Mouse (Mus musculus) heart, adult 18-20 months (tissue): ENCODE measurements at regions not wholly inside any gene's neighbourhood (a gene's known extent, or its start where the extent isn't known, plus 50 kb on each side); places are given as distances from the start of the nearest gene placed in this dataset.

Experiments
- DNase-seq, 2 experiments: peaks; one replicate each; pipeline ENCODE4 v3.0.0; 2021 to 2022; ENCODE audit warnings: mixed read lengths in 1 of 2

- peak; percentile 68 to 86 for DNase-seq
These were observed 252.2 kb downstream of the Uaca start for GRCm38 (mm10) chr9:61046517-61046916.

DNA sequence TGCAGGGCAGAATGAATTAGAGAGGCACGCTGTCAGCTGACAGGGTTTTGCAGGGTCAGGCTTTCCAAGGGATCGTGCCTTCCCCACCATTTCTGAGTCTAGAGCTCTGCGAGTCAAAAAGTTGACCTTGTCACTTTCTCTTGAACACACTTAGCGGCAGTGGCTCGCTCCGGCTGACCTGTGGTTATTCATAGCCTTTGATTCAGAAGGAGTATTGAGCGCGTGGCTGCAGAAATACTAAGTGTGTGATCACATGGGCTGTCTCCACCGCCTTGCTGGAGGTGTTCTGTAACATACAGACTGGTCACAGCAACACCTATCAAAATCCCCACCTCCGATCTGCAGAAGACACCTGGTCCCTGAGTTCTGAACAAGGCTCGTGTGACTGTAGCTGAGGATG lies 252.9 kb downstream of the Uaca start:
- peak; percentile 48 to 56 for DNase-seq

DNA sequence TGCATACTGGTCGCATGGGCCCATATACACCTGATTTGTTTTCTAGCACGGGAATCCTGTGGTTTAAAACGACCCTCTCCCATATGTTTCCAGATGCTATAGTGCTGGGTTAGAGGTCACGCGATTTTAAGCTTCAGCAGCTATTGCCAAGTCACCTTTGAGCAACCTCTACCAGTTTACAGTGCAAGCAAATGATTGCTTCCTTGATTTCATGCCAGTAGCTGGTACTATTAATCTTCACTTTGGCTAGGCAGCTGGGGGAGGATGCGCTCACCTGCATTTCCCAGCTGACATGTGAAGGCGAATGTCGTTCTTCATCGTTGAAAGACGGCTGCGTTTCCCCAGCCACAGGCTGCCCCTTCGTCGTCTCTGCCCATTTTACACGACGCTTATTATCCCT lies 254.2 kb downstream of the Uaca start:
- no peak for DNase-seq

DNA sequence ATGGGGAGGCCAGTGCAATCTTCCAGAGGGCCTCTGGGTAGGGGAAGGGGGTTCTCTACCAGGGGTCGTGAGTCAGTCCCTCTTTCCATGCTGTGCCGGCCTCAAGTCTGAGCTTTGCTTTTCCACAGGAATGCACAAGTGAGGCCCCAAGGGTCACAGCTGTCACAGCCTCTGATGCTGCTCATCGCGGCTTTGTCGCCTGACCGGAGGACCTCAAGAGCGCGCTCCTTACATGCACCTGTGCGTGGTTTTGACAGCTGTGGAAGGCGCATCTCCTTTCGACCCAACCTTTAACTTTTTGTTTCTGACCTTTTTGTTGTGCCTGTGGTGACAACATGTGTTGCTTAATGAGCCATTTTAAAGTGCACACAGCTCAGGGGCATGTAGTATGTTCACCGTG lies 258.3 kb downstream of the Uaca start:
- DNase-seq = no peak

DNA sequence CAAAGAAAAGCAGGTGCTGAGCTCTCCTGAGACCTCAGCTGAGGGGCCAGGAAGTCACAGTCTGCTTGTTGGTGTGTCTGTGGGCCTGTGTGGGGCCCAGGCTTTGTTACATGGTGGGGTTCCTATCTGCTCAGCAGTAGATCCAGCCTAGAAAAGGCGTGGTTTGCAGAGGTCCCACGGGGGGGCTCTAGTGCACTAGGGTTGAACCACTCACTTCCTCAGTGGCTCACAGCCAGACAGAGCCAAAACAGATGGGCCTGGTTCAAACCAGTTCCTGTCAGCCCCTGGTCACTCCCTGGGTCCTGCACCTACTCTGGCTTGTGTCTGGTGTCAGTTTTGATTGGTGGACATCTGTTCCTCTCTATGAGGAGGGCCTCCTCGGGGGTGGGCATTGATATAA lies 260.1 kb downstream of the Uaca start:
- DNase-seq = peak; percentile 64 to 86

GRCm38 (mm10) chr9:61055392-61055791 lies 261.1 kb downstream of the Uaca start:
- DNase-seq = no peak

GRCm38 (mm10) chr9:61055928-61056730 lies 261.8 kb downstream of the Uaca start:
- DNase-seq = peak; percentile 27 to 44

DNA sequence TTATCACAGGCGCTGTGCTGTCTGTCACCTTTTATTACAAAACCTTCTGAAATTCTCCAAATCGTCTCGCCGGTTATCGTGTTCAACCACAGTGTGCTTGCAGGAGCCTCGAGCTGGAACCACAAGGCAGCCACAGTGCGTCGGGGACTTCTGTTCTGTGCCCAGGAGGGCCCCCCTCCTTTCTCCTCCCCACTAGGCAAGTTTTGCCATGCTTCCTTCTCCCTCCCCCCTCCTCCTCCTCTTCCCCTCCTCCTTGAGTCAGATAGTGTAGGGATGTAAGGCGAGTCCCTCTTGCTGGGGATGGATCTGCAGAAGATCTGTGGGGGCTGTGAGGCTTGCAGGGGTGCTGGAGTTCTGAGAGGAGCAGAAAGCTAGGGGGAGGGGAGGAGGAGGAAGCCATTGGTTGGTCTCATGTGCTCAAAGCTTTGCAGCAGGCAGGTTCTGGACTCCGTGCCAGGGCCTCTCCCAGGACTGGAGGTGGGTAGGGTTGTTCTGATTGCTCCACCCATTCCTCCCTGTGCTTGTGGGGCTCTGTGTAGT lies 262.5 kb downstream of the Uaca start:
- DNase-seq = no peak

GRCm38 (mm10) chr9:61059225-61059624 lies 264.9 kb downstream of the Uaca start:
- DNase-seq = no peak

DNA sequence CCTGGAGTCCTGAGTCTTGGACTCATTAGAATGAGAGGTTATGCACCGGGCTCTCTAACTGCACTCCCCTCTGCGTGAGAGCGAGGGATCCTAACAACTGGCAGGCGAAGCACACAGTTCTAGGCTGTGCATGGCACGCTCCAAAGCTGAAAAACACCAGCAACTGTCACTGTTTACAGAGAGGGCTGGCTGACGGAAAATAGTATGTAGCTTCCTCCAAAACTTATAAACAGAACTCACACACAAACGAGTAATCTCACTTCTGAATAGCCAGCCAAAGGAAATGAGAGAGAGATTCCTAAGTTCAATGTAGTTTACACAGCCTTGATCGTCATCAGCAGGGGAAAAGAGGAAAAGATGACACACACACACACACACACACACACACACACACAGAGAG lies 266.6 kb downstream of the Uaca start:
- DNase-seq = no peak

- no peak for DNase-seq
These were observed 270.5 kb downstream of the Uaca start for GRCm38 (mm10) chr9:61064714-61065305.

- peak in 1 of 2 experiments; percentile 25 for DNase-seq
These were observed 275.4 kb downstream of the Uaca start for GRCm38 (mm10) chr9:61069553-61070314.

DNA sequence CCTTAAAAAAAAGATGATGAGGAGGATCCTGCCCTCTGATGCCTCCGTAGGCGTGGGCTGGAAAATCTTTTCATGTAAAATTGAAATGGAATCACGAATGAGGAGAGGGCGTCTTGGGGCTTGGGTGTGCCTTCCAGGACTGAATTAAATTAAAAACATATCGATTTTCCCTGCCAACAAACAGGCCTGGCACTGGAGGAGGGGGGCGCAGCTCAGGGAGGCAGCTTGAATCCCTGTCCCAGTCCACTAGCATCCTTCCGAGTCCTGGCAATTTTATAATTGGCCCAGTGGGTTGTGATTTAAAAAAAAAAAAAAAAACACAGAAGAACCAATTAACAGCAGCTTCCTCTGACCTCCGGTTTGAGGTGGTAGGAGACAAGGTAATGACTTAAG lies 276.0 kb downstream of the Uaca start:
- no peak for DNase-seq

GRCm38 (mm10) chr9:61070861-61071260 lies 276.5 kb downstream of the Uaca start:
- no peak for DNase-seq

DNA sequence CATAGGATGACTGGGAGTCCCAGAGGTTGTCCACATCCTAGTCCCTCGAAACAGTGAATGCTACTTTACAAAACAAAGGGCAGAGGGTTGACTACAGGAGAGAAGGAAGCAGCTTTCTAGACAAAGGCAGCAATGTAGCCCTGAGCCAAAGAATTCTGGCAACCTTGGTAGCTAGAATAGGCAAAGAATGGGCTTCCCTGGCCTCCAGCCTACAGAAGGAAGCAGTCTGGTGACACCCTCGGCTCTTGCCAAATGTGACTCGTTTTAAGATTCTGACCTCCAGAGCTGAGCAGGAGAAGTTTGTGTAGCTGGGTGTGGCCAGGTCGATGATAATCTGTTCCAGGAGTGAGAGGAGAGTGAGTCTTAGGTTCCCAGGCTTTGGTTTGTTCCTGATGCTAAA lies 279.1 kb downstream of the Uaca start:
- peak in 1 of 2 experiments; percentile 36 for DNase-seq

DNA sequence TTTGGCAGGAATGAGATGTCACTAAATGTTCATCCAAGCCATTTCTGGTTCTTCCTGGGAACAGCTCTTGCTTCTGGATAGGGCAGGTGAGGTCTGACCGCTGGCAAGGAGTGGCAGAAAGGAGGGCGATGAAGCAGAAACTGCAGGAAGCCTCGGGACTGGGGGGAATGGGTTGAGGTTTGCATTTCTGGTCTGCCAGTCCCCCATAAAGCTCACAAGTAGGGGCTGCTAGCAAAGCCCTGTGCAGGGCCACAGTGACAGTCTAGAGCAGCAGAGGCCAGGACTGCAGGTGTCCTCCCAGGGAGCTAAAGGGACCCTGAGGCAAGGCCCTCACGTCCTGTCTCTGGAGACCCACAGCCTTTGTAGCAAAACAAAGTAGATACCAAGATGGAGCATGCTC lies 280.7 kb downstream of the Uaca start:
- no peak for DNase-seq

DNA sequence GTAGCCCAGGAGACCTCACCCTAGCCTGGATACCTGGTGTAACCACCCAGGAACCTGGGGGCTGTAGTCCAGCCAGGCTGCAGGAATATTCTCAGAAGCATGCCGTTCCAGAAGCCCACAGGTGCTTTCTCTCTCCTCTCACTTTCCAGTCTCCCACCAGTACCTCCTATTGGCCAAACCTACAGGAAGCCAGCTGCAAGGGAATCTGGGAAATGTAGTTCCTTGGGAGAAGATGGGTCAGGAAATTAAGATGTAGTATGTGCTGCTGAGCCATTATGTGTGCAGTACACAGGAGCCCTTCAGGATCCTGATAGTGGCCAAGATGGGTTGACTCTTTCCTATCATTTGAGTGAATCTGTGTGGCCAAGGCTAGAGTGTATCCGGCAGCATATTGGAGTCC lies 282.8 kb downstream of the Uaca start:
- DNase-seq = no peak

DNA sequence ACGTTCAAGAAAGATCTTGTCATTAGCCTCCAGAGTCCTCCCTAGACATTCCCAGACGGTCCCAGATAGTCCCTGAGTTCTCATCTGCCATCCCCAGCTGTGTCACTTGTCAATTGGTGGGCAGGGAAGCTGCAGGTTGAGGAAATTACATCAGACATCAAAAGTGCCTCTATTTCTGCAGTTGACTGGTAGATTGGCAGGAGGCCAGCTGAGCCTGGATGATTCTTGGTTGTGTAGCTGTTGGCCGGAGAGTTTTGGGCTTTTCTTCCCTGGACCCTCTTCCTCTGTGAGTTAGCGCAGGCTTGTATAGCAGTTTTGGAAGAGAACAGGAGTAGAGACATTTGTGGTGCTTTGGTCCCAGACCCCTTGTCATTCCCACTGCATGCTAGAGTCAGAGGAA lies 283.5 kb downstream of the Uaca start:
- no peak for DNase-seq

GRCm38 (mm10) chr9:61081474-61082021 lies 287.2 kb downstream of the Uaca start:
- DNase-seq = no peak

DNA sequence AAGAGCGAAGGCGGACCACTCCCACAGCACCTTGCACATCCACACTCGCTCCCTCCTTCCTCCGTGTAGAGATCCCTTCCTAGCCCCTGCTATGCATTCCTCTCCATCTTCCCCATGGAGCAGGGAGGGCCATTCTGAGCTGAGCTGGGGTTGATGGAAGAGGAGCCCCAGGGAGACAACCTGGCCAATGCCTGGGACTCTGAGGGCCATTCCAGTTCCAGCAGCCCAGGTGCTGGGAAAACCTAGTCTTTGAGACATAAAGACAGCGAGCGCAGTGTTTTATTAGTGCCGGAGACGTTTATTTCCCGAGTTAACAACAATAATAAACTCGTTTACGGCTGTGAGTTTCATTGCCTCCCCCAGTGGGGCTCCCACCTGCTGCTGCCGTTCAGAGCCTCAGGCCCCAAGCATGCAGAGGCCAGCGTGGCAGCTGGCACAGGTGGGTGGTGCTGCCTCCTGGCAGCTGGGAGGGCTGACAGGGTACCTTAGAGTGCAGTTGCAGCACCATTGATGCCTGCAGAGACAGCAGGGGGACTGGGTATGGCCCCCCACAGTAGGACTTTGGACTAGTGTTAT lies 287.4 kb upstream of the Tle3 start:
- DNase-seq = no peak

GRCm38 (mm10) chr9:61087035-61087434 lies 285.1 kb upstream of the Tle3 start:
- no peak for DNase-seq

GRCm38 (mm10) chr9:61089066-61089686 lies 283.0 kb upstream of the Tle3 start:
- DNase-seq = no peak
